Mouse (Mus musculus): ENCODE data around the gene Gm15319.
"Not testable (repeated sequence)": the region's sequence is repeated elsewhere in the genome, so short reads cannot be mapped to it uniquely, and the experiment has no call there.

GRCm38 (mm10) chr8:20379650-20380436, 16.8 kb upstream of the Gm15319 start:
- not testable (repeated sequence) for TF ChIP-seq CTCF, EP300 (IDR thresholded peaks at IDR 0.05; ENCODE audit: low read depth)

All from heart, postnatal 0 days (tissue).